Mouse (Mus musculus) bone marrow macrophage, adult 2 months (primary cell): Measurements from ENCODE around the gene Vars.

ENCODE experiments used
- CTCF ChIP-seq: IDR thresholded peaks from 2 replicates; pipeline ENCODE4 v1.5.1; 2012; ENCODE audit warnings: low read depth, mild to moderate bottlenecking, low read length, moderate library complexity
- POLR2A ChIP-seq: IDR thresholded peaks from 2 replicates; pipeline ENCODE4 v1.6.1; 2012; ENCODE audit warnings: mild to moderate bottlenecking, low read depth, low read length, borderline replicate concordance

GRCm38 (mm10) chr17:35051156-35052086, 50.6 kb downstream of the Vars start:
- TF ChIP-seq POLR2A (no peak; the same call in 1 of the 2 replicates), CTCF (no peak; the same call in 1 of the 2 replicates)
